Mouse (Mus musculus) heart, embryonic 12.5 days (tissue): ENCODE measurements at regions not wholly inside any gene's neighbourhood (a gene's known extent, or its start where the extent isn't known, plus 50 kb on each side); places are given as distances from the start of the nearest gene placed in this dataset.

Experiments
- ATAC-seq: fragments of 200-750 bp; cut with Nextera tagmentation; 2 replicates; pipeline ENCODE4 v1.8.0; 2017; ENCODE audit warnings: moderate TSS enrichment, moderate library complexity; ENCODE audit not compliant: insufficient number of reproducible peaks, low FRiP score
- H3K27ac ChIP-seq: fragments of 300-500 bp; sonication (generic); 2 replicates; pipeline ENCODE4 v1.5.1; 2016; ENCODE audit warnings: mild to moderate bottlenecking, moderate library complexity; ENCODE audit not compliant: poor library complexity, severe bottlenecking
- H3K27me3 ChIP-seq: fragments of 300-500 bp; sonication (generic); replicated peaks from 2 replicates; pipeline ENCODE4 v1.6.1; 2016; ENCODE audit warnings: mild to moderate bottlenecking, moderate library complexity
- H3K36me3 ChIP-seq: fragments of 300-500 bp; sonication (generic); 2 replicates; pipeline ENCODE4 v1.6.1; 2016; ENCODE audit warnings: mild to moderate bottlenecking, moderate library complexity
- H3K4me1 ChIP-seq: fragments of 300-500 bp; sonication (generic); replicated peaks from 2 replicates; pipeline ENCODE4 v1.6.1; 2016; ENCODE audit warnings: mild to moderate bottlenecking
- H3K4me2 ChIP-seq: fragments of 300-500 bp; sonication (generic); 2 replicates; pipeline ENCODE4 v1.6.1; 2016; ENCODE audit warnings: mild to moderate bottlenecking, moderate library complexity
- H3K4me3 ChIP-seq: fragments of 300-500 bp; sonication (generic); 2 replicates; pipeline ENCODE4 v1.5.1; 2016; ENCODE audit warnings: mild to moderate bottlenecking
- H3K9ac ChIP-seq: fragments of 300-500 bp; sonication (generic); 2 replicates; pipeline ENCODE4 v1.6.1; 2016; ENCODE audit warnings: mild to moderate bottlenecking, moderate library complexity
- H3K9me3 ChIP-seq: fragments of 300-500 bp; sonication (generic); replicated peaks from 2 replicates; pipeline ENCODE4 v1.6.1; 2016; ENCODE audit warnings: mild to moderate bottlenecking, moderate library complexity
- WGBS: fragments of 180-500 bp; shearing (Covaris S2); methylation state at CpG from one replicate; pipeline ENCODE4 v1.1.7; 2016; 5-methylcytosine and 5-hydroxymethylcytosine counted together

DNA sequence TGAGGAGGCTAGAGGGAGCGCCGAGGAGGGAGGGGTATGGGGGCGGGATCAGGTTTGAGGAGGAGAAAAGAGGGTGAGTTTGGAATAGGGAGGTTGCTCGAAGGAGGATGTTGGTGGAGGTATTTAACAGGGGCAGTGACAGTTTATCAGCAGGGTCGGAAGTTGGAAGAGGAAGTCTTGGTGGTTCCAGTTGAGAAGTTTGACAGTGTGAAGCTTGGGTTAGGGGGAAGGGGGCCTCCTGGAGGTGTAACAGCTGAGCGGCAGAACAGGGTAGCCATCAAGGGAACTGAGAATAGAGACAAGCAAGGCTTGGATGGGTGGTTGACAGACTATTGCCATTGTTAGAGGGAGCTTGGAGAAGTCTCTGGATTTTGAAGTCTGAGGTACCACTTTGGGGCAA is 276.8 kb upstream of the Rpl38 start:
- Histone ChIP-seq H3K27ac (no peak overlapping the region), H3K4me1 (0 out of 2 replicates have a peak, but pooled peaks cover 6% of the 10 kb centered on the region), H3K4me3 (no peak overlapping the region), H3K36me3 (no peaks in the 10 kb centered on the region), H3K9me3 (no peaks in the 10 kb centered on the region), H3K4me2 (no peak overlapping the region), H3K27me3 (0 out of 2 replicates have a peak, but pooled peaks cover 3% of the 10 kb centered on the region), H3K9ac (no peak overlapping the region)
- 36% methylated on average over 6 of the region's 6 CpGs for WGBS
- ATAC-seq, result no peak

DNA sequence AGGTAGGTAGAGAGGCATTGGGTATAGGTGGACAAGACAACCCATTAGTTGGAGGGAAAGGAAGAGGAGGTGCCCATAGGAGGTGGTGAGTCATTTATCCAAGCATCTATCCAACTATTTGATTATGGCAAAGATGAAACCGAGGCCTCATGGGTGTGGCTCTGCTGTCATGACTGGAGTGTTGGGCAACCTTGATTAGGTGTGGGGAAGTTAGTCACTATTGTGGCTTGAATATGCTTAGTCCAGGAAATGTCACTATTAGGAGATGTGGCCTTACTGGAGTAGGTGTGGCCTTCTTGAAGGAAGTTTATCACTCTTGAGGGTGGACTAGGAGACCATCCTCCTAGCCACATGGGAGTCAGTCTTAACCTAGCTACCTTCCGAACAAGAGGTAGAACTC is 281.2 kb upstream of the Rpl38 start:
- Histone ChIP-seq H3K9me3 (no peaks in the 10 kb centered on the region), H3K9ac (no peak overlapping the region), H3K4me3 (no peak overlapping the region), H3K4me1 (0 out of 2 replicates have a peak, but pooled peaks cover 6% of the 10 kb centered on the region), H3K36me3 (no peaks in the 10 kb centered on the region), H3K4me2 (no peak overlapping the region), H3K27me3 (0 out of 2 replicates have a peak, but pooled peaks cover 5% of the 10 kb centered on the region), H3K27ac (no peak overlapping the region)
- WGBS, result 79% methylated on average over 2 of the region's 2 CpGs
- no peak for ATAC-seq

DNA sequence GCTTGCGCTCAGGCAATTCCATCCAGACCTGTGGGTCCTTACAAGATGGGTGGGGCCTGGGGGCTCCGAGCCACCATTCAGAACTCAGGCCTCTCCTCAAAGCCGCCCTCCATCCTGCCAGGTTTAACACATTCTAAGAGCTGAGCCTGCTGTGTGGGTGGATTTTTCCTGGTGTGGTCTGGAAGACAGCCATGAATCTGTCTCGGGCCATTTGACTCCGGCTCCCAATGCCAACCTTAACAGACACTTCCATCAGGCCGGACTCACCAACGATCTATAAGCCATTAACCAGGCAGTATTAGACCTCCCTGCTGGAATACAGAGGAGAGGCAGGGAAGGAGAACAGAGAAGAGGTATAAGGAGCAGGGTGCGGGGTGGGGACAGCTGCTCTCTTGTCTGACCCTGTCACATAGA is 288.9 kb upstream of the Rpl38 start:
- Histone ChIP-seq H3K4me3 (no peak overlapping the region), H3K4me2 (no peak overlapping the region), H3K4me1 (no peaks in the 10 kb centered on the region), H3K9me3 (no peaks in the 10 kb centered on the region), H3K27ac (no peak overlapping the region), H3K36me3 (no peaks in the 10 kb centered on the region), H3K27me3 (0 out of 2 replicates have a peak, but pooled peaks cover 3% of the 10 kb centered on the region), H3K9ac (no peak overlapping the region)
- ATAC-seq, result no peak
- 74% methylated on average over 8 of the region's 8 CpGs for WGBS

DNA sequence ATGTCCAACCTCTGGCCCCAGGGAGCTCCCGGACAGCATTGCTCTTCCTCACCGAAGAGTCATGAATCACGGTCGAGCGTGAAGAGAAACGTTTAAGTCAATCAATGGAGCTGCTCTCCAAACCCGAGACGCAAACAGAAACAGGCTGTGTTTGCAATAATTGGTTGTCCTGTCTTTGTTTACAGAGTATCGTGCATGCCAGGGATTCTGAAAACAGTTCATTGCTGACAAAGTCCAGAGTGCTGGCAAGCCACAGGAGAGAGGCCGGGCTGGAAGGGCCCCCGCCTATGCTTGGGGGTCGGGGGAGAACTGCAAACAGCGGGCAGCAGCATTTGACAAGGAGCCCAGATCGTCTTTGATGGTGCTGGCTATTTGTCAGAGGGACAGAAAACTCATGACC is 292.4 kb upstream of the Rpl38 start:
- Histone ChIP-seq H3K36me3 (no peaks in the 10 kb centered on the region), H3K9me3 (no peaks in the 10 kb centered on the region), H3K27ac (no peak overlapping the region), H3K4me2 (no peak overlapping the region), H3K4me3 (no peak overlapping the region), H3K4me1 (0 out of 2 replicates have a peak, but pooled peaks cover under 1% of the 10 kb centered on the region), H3K9ac (no peak overlapping the region), H3K27me3 (no peaks in the 10 kb centered on the region)
- no peak for ATAC-seq
- 66% methylated on average over 14 of the region's 14 CpGs for WGBS

DNA sequence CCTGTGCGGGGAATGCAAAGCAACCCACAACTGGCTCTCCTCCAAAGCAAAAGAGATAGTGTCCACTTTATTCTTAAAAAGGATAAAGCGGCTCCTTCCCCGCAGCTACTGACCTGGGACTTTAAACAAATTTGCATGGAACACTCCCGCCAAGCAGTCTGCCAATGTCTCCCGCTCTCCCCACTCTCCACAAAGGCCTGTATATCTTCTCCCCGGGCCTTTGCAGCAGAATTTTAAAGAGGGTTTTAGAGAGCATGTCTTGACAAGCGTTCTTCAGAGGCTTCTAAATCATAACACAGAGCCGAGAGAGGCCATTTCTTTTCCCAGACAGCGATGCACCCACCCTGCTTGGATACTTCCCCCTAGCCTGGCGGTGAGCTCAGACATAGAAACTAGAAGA is 297.6 kb upstream of the Rpl38 start:
- H3K36me3 ChIP-seq, result no peaks in the 10 kb centered on the region
- no peak for ATAC-seq
- no peaks in the 10 kb centered on the region for H3K9me3 ChIP-seq
- no peak overlapping the region for H3K9ac ChIP-seq
- peak overlapping the region; percentile 26 for H3K4me2 ChIP-seq
- H3K4me1 ChIP-seq, result peaks cover 7% of the 10 kb centered on the region; the same call in 1 of the 2 replicates
- H3K27me3 ChIP-seq, result peaks cover 5% of the 10 kb centered on the region; the same call in 1 of the 2 replicates
- no peak overlapping the region for H3K4me3 ChIP-seq
- WGBS, result 32% methylated on average over 10 of the region's 10 CpGs
- H3K27ac ChIP-seq, result no peak overlapping the region

DNA sequence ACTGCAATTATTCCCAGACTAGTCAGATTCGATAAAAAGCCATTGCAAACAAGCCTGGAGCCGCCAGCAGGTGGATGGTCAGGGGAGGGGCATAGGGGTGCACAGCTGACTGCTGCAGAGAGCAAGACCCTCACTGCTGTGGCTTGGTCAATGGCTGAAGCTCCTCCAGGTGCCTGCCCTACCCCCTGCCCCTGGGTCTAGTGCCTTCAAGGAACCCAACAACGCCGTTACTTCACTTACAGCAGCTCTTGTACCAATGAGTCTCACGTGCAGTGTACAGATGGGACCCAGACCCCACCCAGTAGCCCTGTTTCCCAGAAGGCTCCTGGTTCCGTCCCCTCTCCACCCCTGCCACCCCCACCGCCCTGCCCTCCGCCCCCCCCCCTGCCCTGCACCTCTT is 300.5 kb upstream of the Rpl38 start:
- Histone ChIP-seq H3K27ac (no peak overlapping the region), H3K36me3 (no peaks in the 10 kb centered on the region), H3K4me1 (peaks cover 7% of the 10 kb centered on the region; the same call in 1 of the 2 replicates), H3K4me2 (no peak overlapping the region), H3K4me3 (no peak overlapping the region), H3K9me3 (no peaks in the 10 kb centered on the region), H3K9ac (no peak overlapping the region), H3K27me3 (peaks cover 5% of the 10 kb centered on the region; the same call in 1 of the 2 replicates)
- no peak for ATAC-seq
- WGBS, result 79% methylated on average over 8 of the region's 8 CpGs

DNA sequence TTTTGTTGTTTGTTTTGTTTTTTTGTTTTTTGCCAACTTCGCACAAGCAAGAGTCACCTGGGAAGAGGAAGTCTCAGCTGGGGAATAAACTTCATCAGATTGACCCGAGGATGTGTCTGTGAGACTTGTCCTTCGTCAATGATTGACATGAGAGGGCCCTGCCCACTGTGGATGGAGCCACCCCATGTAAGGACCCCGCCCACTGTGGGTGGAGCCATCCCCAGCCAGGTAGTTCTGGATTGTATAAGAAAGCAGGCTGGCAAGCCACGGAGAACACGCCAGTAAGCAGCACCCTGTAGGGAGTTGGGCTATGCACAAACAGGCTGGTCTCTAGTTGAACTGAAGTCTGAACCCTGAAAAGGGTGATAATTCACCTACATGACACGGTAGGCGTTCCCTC is 294.1 kb upstream of the Sdk2 start:
- Histone ChIP-seq H3K9me3 (no peaks in the 10 kb centered on the region), H3K4me1 (no peaks in the 10 kb centered on the region), H3K4me3 (no peak overlapping the region), H3K9ac (no peak overlapping the region), H3K27ac (no peak overlapping the region), H3K27me3 (no peaks in the 10 kb centered on the region), H3K36me3 (no peaks in the 10 kb centered on the region), H3K4me2 (no peak overlapping the region)
- no peak for ATAC-seq
- WGBS, result 73% methylated on average over 8 of the region's 8 CpGs

DNA sequence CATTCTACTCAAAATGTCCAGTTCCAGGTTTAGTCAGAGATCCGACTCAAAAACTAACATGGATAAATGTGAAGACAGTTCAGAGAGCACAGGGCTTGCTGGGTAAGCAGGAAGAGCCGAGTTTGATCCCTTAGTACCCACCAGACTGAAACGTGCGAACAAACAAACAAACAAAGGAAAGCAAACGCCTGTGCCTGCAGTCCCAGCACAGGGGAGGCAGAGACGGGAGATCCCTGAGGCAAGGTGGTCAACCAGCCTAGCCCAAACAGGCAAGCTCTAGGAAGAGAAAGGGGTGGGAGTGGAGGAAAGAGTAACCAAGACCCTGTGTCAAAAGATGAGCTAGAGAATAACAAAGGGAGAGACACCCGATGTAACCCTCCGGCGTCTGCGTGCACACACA is 293.5 kb upstream of the Sdk2 start:
- H3K9ac ChIP-seq, result no peak overlapping the region
- 74% methylated on average over 10 of the region's 10 CpGs for WGBS
- no peaks in the 10 kb centered on the region for H3K9me3 ChIP-seq
- ATAC-seq, result no peak
- H3K4me1 ChIP-seq, result no peaks in the 10 kb centered on the region
- H3K4me2 ChIP-seq, result no peak overlapping the region
- no peaks in the 10 kb centered on the region for H3K27me3 ChIP-seq
- no peaks in the 10 kb centered on the region for H3K36me3 ChIP-seq
- H3K4me3 ChIP-seq, result no peak overlapping the region
- H3K27ac ChIP-seq, result no peak overlapping the region

DNA sequence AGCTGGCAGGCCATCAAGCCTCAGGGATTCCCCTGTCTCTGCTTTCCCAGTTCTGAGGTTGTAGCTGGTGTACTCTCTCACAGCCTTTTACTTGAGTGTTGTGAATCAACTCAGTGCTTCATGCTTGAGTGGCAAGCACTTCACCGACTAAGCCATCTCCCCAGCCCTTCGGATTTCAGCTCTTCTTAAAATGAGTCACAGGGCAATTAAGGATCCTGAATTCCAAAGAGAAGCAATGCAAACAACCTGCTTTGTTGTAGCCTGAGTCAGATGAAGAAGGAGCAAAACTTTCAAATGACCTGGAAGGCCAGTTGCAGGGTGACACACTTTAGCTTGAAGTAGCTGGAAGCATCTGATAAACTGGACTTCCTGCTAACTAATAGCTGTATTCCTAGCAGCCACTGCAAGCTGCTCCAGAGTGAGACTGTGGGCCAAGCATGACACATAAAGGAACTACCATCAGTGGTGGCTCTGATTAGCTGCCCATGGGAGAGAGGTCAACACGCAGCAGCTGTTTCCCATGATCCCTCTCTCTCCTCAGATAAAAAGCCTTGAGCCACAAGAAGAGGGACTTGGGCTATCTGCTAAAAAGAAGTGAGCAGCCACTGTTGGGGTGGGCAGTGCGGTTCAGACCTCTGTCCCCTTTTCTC is 285.4 kb upstream of the Sdk2 start:
- WGBS, result 44% methylated on average over 4 of the region's 4 CpGs
- no peak overlapping the region for H3K9ac ChIP-seq
- 0 out of 2 replicates have a peak, but pooled peaks cover 5% of the 10 kb centered on the region for H3K4me1 ChIP-seq
- no peak for ATAC-seq
- H3K9me3 ChIP-seq, result no peaks in the 10 kb centered on the region
- H3K36me3 ChIP-seq, result no peaks in the 10 kb centered on the region
- H3K27me3 ChIP-seq, result no peaks in the 10 kb centered on the region
- no peak overlapping the region for H3K4me2 ChIP-seq
- H3K27ac ChIP-seq, result no peak overlapping the region
- no peak overlapping the region for H3K4me3 ChIP-seq

DNA sequence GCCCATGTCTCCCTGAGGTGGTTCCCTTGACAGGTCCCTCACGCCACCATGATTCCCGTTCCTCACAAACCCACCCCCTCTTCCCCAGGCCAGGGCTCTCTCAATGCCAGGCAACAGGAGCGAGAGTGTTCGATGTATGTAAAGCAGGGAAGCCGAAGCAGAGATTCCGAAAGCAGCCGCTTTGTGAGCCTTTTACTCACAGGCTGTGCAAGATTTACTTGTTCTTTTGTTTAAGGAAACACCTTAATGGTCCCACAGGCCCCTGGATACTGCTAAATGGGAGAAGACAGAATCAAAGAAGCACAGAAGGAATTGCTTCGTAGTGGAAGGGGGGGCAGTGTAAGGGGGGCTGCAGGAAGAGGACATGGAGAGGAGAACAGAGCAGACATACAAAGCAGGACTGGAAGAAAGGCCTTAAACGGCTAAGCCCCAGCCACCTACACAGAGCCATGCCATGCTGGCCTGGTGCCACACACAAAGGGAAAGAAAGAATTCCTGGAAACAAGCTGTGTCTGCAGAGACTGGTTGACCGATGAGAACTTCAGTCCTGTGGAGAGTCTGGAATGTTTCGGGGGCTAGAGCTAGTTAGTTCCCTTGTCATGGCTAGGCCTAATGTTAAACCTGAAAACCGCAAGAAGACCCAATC is 270.1 kb upstream of the Sdk2 start:
- peaks cover 8% of the 10 kb centered on the region; the same call in 1 of the 2 replicates for H3K27me3 ChIP-seq
- no peak for ATAC-seq
- H3K27ac ChIP-seq, result no peak overlapping the region
- H3K4me2 ChIP-seq, result no peak overlapping the region
- no peaks in the 10 kb centered on the region for H3K9me3 ChIP-seq
- 77% methylated on average over 12 of the region's 12 CpGs for WGBS
- H3K4me1 ChIP-seq, result 0 out of 2 replicates have a peak, but pooled peaks cover 6% of the 10 kb centered on the region
- no peak overlapping the region for H3K4me3 ChIP-seq
- no peaks in the 10 kb centered on the region for H3K36me3 ChIP-seq
- H3K9ac ChIP-seq, result no peak overlapping the region

DNA sequence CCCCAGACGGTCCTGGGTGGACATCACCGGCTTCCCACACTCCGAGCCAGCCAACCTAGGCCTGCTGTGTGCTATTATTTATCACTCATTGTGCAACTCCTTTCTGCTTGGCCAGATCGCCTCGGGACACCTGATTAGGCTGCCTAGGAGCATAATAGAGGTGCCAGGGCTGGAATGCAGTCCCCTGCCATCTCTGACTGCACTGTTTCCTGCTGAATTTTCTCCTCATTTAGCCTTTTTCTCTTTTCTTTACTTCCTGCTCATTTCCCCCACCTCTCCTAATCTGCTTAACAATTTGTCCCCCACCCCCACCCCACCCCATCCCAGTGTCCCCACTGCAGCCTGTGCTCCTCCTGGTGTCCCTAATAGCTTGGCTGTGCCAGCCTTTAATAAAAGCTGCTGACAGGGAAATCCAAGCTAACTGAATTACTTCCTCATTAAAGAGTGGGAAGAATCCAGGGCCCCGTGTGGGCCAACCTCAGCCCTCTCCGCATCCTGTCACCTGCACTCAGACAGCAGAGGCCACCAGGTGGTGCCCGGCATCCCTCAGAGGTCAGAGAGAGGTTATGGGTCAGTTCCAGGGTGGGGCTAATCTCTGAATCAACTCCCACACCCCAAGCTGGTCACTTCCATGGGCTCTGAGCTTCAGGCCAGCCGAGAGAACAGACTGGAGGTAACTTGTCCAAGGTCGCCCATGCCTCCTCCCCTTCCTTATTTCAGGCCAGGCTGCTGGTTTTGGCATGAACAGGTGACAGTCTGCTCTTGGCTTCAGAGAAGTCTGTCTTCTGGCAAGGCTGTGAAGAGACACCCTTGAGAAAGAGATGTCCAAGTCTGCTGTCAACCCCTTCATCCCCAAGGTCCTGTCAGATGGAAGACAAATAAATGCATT is 269.3 kb upstream of the Sdk2 start:
- peak; percentile 48; the same call in 1 of the 2 replicates for ATAC-seq
- H3K4me3 ChIP-seq, result no peak overlapping the region
- 0 out of 2 replicates have a peak, but pooled peaks cover 6% of the 10 kb centered on the region for H3K4me1 ChIP-seq
- WGBS, result 54% methylated on average over 10 of the region's 10 CpGs
- peaks cover 8% of the 10 kb centered on the region; the same call in 1 of the 2 replicates for H3K27me3 ChIP-seq
- no peak overlapping the region for H3K27ac ChIP-seq
- H3K36me3 ChIP-seq, result no peaks in the 10 kb centered on the region
- H3K9ac ChIP-seq, result no peak overlapping the region
- H3K9me3 ChIP-seq, result no peaks in the 10 kb centered on the region
- no peak overlapping the region for H3K4me2 ChIP-seq
